Mouse (Mus musculus): ENCODE measurements around the gene Tpst2.

Gene Tpst2

DNA sequence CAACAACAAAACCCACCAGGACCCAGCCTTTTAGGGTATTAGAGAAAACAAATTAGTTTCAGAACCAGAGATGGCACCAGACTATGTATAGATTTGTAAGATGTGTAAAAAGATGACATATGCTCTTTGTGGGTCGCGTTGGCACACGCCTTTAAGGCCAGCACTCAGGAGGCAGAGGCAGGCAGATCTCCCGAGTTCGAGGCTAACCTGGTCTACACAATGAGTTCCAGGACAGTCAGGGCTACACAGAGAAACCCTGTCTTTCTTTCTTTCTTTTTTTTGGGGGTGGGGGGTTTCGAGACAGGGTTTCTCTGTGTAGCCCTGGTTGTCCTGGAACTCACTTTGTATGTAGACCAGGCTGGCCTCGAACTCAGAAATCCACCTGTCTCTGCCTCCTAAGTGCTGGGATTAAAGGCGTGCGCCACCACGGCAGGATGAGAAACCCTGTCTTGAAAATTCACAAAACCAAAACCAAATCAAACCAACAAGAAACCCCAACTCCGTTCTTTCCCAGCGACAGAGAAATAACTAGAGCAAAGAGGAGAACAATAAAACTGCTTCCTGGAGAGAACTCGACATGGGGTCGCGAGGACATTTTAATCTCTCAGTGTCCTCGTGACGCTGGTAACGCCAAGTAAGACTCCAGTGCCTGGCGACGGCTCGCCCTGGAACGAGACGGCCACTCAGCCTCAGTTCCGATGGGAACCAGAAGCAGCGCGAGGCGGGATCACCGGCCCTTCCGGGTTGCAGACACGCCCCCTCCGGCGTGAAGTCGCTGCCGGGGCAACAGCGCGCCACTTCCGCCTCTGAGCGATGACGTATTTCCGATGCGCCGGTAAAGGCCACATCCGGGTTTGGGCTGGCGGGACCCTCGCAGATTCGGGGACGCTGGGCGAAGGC, 49.3 kb downstream of the Tpst2 start, which contains the start of gene Tfip11:
Gene Tfip11 (plus strand): TSS at position 813 of the 900 bp plus-strand sequence.
- in situ Hi-C loops (cut with MboI, MseI), result no loop called here

DNA sequence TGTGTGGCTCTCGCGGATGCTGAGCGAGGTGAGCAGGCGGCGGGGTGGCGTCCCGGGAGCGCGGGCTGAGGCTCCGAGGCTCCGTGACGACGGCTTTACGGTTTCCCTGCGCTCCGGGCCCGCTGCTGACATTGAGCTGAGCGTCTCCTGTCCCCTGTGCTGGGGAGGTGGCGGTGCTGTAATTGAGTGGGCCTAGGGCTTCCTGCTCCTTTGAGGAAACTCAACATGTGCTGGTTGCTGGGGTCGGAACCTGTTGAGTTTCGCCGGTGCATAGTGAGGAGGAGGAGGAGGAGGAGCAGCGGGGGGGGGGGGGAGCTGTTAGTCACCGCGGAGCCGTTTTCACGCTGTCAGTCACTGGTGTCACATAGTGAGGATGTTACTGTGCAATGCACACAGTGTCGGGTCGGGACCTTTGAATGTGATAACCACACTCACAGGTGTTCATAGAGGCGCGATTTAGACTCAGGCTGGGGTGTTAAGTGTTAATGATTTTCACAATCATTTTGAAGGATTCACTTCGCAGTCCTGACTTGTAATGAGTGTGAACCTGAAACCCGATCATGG, 50.0 kb downstream of the Tpst2 start:
- in situ Hi-C loops (cut with MboI, MseI), result no loop called here

DNA sequence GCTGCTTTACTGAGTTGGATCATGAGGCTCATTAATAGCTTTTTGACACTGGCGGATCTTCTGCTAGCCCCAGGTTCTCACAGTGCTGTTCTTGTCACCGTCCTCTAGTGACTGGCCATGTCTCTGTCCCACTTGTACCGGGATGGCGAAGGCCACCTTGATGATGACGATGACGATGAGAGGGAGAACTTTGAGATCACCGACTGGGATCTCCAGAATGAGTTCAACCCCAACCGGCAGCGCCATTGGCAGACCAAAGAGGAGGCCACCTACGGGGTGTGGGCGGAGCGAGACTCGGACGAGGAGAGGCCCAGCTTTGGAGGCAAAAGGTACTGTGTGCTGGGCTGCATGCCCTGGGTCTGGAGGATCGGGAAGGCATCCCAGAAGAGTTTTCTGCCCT, 51.4 kb downstream of the Tpst2 start:
- in situ Hi-C loops (cut with MboI, MseI), result no loop called here

DNA sequence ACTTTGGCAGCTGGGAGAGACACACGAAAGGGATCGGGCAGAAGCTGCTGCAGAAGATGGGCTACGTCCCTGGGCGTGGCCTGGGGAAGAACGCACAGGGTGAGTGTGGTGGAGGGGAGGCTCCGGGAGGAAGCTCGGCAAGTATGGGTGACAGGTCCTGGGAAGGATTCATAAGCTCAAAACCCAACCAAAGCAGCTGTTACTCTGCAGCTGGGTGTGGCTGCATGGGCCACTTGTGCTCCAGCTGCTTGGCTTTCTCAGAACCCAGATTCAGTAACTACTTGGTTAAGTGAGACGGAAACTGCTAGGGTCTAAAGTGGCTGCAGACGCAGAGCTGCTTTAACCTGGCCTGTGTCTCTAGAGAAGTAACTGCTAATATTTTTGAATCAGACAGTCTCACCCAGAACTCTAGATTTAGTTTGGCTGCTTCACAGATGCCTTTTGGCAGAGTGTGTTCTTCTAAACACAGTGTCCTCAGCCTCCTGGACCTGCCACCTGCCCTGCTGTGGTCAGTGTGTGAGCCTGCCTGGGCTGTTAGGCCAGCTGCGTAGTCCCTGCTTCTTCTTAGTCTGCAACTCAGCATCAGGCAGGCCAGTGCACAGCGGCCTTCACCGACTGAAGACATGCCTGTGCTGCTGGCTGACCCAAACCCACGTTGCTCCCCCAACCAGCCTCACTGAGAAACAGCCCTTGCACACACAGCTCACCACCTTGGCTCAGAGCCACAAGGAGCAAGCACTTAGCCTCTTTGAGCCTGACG, 53.5 kb downstream of the Tpst2 start:
- in situ Hi-C loops (cut with MboI, MseI), result no loop called here

DNA sequence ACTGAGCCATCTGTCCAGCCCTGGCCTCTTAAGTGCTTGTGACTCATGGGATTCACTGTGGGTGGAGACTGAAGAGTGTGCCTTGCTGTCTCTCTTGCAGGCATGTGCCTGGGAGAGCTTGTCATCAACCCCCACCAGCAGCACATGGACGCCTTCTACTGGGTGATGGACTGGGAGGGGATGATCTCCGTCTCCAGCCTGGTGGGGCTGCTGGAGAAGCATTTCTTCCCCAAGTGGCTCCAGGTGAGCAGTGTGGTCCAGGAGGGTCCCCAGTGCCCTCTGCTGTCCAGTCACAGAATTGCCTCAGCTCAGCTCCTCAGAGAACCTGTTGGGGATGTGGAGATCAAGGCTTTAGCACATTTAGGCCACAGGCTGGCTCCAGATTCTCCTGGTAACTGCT, 59.0 kb downstream of the Tpst2 start:
- in situ Hi-C loops (cut with MboI, MseI), result loop anchor here (5.0 kb wide), 1 partner anchor 93 kb away; no protein-coding TSS in a partner anchor

DNA sequence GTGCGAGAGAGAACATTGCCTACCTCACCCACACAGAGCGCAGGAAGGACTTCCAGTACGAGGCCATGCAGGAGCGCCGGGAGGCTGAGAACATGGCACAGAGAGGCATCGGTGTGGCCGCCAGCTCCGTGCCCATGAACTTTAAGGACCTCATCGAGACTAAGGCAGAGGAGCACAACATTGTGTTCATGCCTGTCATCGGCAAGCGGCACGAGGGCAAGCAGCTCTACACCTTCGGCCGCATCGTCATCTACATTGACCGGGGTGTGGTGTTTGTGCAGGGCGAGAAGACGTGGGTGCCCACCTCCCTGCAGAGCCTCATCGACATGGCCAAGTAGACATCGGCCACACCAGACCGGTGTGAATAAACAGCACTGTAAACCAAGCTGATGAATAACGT, 60.5 kb downstream of the Tpst2 start:
- in situ Hi-C loops (cut with MboI, MseI), result loop anchor here (5.0 kb wide), 1 partner anchor 95 kb away; no protein-coding TSS in a partner anchor

DNA sequence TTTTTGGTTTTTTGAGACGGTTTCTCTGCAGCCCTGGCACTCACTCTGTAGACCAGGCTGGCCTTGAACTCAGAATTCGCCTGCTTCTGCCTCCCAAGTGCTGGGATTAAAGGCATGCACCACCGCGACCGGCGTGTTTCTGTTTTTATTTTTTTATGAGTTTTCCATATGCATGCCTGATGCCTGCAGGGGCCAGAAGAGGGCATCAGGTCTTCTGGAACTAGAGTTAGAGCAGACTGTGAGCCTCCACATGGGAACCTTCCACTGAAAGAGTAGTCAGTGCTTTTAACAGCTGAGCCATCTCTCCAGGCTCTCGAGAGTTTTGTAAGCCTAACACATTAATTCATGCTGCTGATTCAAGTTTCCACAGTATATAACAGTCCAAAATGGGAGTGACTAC, 62.7 kb downstream of the Tpst2 start:
- in situ Hi-C loops (cut with MboI, MseI), result loop anchor here (5.0 kb wide), 1 partner anchor 97 kb away; no protein-coding TSS in a partner anchor

DNA sequence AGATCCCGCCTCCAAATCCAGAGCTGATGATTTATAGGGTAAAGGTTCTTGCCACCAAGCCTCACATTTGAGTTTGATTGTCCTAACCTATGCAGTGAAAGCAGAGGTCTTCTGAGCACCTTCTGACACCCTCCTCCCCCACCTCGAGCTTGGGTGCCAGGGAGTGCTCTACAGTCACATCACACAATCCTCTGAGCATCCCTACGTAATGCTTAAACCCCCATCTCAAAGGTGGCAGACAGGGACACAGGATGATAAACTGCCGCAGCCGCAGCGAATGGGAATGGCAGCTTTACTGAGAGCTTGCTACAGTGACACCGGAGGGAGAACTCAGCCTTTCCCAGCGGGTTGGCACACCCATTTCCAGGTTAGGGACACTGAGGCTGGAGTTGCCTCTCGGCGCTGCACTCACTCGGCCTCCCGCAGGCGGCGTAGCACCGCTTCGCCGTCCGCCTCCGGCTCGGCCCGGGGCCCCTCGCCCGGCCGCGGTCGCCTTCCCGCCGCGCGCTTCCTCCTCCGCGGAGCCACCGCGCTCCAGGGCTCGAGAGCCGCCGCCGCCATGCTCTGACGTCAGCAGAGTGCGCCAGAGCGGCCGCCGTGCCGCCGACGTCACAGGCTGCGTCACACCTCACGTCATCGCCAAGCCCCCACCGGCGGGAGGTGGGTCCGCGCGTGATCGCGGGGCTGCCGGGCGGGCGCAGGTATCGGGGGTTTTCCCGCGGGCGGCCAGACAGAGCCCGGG, 66.1 kb downstream of the Tpst2 start, which contains the start of the genes Srrd and Hps4:
Gene Srrd (minus strand): TSS at position 578 of the 742 bp plus-strand sequence.
Gene Hps4 (plus strand): TSS at position 621 of the 742 bp plus-strand sequence.
- in situ Hi-C loops (cut with MboI, MseI), result no loop called here

DNA sequence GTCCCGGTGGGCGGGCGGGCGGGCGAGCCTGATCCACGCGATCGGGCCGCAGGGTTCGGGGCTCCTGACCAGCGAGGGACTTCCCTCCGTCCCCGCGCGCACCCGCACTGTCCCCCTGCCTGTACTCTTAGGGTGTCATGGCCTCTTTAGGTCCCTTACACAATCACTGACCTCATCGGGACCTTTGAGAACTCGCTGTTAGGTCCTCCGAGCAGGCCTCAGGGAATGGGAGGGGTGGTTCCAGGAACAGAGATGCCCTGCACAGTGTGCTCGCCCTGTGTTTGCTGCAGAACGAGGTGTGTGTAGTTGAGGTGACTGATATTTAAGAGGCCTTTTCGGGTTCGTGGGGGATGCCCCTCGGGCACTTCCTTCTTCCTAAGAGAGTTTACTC, 66.7 kb downstream of the Tpst2 start:
- in situ Hi-C loops (cut with MboI, MseI), result no loop called here

DNA sequence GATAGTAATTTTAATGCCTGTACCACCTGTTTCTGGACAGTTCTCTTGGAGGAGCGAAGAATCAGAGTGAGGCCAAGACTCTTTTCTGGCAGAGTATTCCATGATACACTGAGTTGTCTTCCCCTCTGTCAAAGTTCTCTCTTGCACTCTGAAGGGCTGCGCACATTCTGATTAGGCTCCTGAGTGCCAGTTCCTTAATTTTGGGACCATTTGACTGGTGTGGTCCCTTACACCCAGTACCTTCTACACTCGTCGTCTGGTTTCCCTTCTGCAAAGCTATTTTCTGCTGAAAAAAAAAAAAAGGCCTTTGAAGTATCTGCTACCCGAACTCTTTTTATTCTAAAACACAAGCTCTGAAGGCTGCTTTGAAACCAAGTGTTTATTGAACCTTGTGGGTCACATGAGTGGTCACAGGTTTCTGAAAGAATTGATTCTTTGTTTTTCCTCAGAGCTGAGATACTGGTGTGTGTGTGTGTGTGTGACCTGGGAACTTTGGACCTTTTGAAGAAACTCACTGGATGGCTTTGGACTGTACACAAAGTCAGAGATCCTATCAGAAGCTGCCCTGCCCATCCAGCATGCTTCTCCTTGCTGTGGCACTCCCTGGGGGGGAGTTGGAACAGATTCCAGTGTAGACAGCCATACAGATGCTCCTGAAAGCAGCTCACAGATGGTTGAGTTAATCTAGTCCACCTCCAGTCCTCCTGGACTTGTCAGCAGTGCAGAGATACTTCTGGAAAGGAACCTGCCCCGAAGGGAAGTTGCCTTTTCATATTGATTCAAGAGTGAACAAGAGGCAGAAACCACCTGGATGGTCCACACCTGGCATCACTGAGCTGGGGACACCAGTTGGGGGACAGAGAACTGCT, 67.8 kb downstream of the Tpst2 start:
- in situ Hi-C loops (cut with MboI, MseI), result no loop called here

DNA sequence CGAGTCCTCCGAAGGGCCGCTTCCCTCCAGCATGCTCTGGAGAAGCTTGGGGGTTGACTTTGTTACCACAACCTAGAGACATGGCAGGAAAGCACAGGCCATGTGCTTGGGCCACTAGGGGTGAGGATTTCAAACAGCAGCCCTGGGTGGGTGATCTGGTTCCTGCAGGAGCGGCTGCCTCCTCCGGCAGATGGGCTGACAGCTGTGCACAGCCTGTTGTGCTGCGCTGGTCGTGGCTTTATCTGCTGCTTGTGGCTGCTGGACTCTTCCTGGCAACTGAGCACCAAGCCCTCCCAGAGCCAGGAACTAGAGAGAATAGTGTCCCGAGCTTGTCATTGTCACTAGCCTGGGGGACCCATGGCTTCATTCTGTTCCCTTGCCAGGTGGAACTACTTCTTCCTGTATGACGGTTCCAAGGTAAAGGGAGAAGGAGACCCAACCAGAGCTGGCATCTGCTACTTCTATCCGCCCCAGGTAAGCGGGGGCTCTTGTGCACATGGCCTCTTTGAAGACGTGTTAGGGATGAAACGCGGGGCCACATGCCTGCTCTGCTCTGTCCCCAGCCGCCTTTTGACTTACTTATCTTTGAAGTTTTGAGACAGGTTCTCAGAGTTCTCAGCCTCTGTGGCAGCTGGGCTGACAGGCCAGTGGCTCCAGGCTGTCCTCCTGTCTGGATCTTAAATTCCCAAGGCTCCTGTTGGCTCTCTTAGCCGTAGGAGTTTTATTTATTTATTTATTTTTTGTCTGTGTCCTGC, 69.9 kb downstream of the Tpst2 start:
- in situ Hi-C loops (cut with MboI, MseI), result no loop called here

DNA sequence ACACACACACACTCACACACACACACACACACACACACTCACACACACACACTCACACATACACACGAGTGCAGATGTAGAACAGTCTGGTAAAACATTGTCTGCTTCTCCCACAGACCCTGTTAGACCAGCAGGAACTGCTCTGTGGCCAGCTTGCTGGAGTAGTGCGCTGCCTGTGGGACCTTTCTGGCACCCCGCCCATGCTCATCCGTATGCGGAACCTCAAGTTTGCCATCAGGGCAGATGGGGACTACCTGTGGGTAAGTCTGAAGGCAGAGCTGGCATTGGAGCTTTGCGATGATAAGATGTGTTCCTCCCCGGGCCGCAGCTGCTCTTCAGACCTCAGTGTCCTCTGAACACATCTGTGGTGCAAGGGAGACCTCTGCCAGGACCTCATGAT, 72.7 kb downstream of the Tpst2 start:
- in situ Hi-C loops (cut with MboI, MseI), result no loop called here

DNA sequence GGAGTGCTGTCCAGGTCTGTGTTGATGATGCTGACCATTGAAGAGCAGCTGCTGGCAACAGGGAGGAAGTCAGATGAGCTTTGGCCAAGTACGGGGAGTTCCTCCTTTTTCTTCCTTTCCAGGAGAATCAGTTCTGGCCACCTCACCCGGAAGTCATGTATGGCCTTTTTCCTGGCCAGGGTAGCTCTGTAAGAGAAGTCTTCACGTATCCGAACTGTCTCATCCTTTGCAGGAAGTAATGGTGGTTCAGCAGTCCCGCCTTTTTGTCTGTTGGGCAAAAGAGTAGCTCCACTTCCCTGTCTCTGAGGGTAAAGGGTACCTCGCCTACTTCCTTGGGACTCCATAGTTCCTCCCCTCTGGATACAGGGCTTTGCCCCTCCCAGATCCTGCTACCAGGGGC, 79.0 kb downstream of the Tpst2 start:
- in situ Hi-C loops (cut with MboI, MseI), result no loop called here

DNA sequence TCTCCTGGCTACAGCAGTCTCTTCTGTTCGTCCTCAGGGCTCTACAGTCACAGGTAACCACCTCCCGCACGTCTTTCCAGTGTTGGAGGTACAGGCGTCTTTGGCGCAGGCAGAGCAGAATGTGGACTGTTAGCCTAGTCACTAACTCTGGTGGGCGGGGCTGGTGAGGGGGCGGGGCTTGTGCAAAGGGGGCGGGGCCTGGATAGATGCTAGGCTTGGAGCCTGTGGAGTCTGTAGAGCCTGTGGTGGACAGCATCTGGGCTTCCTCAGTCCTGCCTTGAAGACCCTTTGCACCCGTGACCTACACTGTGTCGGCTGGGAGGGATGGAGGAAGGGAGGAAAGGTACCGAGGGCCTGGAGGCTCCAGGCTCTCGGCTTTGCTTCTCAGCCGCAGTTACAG, 79.4 kb downstream of the Tpst2 start, which contains the start of gene Gm6583:
Gene Gm6583 (minus strand): TSS at position 124 of the 400 bp plus-strand sequence.
- in situ Hi-C loops (cut with MboI, MseI), result no loop called here

DNA sequence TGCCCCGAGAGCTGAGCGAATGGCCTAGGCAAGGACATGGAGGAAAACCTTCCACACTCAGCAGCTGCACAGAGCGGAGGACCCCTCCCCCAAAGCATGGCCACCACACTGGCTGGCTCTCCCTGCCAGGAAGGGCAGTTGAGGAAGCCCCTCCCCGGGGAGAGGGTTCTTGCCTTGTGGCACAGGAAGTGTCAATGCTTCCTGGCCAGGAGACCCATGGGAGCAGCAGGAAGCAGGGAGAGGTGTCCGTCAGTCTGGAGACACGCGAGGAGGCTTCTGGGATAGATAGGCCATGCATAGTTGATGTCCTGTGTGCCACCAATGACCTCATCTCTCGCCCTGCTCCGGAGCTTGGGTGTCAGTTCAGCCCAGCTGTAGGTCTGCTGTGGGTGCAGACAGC, 79.8 kb downstream of the Tpst2 start:
- in situ Hi-C loops (cut with MboI, MseI), result no loop called here

DNA sequence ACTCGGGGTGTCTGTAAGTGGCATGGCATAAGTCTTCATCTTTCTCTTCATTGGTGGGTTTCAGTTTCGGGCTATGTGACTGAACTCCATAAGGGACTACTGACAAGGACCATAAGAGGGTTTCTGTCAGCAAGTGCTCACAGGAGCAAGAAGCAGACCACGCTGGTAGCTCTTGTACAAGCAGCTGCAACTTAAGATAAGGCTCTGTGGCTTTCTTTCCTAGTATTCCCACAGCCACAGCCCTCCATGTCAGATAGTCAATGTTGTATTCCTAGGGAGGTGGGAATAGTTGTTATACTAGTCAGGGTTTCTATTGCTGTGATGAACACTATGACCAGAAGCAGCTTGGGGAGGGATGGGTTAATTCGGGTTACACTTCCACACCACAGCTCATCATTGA, 83.0 kb downstream of the Tpst2 start:
- in situ Hi-C loops (cut with MboI, MseI), result no loop called here

DNA sequence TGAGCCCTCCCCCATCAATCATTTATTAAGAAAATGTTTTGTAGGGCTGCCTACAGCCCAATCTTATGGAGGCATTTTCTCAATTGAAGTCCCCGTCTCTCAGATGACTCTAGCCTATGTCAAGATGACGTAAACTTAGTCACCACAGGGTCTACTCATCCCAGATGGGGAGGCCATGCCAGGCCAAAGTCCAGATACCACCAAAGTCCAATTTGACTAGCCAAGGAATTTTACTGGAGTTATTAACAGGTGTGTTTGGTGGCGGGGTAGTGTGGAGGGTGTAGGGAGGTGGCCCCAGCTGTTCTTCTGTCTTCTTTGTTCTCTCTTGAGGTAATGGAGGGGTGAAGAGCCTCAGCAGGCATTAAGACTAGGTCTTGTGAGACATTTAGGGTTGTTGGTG, 83.6 kb downstream of the Tpst2 start:
- in situ Hi-C loops (cut with MboI, MseI), result no loop called here

DNA sequence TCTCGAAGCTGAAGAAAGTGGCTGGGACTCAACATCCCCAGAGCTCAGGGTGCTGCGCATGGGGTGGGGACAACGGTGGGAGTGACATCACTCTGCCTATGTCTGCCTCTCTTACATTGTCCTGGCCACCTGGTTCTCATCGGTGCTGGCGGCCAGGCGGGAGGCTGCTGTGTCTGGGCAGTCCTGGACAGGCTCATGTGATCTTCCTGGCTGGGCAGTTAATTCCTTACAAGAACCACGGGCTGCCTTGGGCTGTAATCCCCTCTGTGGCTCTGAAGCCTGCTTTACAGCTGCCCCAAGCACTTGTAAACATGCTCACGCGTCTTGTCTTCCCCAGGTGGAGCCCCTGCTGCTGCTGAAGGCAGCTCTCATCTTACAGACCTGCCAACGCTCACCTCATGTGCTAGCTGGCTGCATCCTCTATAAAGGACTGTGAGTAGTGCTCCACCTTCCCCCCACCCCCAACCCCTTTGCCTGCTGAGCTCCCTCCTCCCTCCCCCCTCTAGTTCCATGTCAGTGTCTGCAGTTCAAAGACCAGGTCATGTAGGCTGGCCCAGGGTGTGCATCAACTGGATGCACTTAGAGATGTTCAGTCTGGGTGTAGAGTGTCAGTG, 87.8 kb downstream of the Tpst2 start:
- in situ Hi-C loops (cut with MboI, MseI), result no loop called here
